Mouse (Mus musculus) CH12.LX (cell line): ENCODE results near the gene Hs3st3b1. TPM values are rescaled to one million over a fixed set of nuclear protein-coding genes. Genes with fewer than 3 reads are reported as not detected.
A peak's percentile ranks its signal among the peaks of the same experiment; 100 is the strongest.

Experiments used
- DNase-seq: peaks from one replicate; pipeline ENCODE4 v3.0.0-alpha.2; 2013; ENCODE audit errors: extremely low read depth
- H3K27ac ChIP-seq: 2 replicates; pipeline ENCODE4 v1.5.1; 2012; ENCODE audit warnings: low read depth, mild to moderate bottlenecking, control low read depth, moderate library complexity; ENCODE audit not compliant: insufficient read depth
- H3K27me3 ChIP-seq: replicated peaks from 2 replicates; pipeline ENCODE3; 2012; ENCODE audit warnings: inconsistent platforms
- H3K36me3 ChIP-seq, 2 experiments: replicated peaks in 1 of 2; 2 replicates each; pipeline versions ENCODE3 to v1.6.1; 2012; ENCODE audit warnings: inconsistent platforms in 1 of 2, low read length in 1 of 2, mild to moderate bottlenecking in 1 of 2, mixed read lengths in 1 of 2, moderate library complexity in 1 of 2; ENCODE audit not compliant: control insufficient read depth in 1 of 2, insufficient read depth in 1 of 2
- H3K4me1 ChIP-seq, 2 experiments: 2 replicates each; pipeline ENCODE4 v1.6.1; 2012; ENCODE audit warnings: inconsistent platforms in 1 of 2, moderate library complexity in 1 of 2; ENCODE audit not compliant: insufficient read depth in 2 of 2, control insufficient read depth in 1 of 2
- H3K4me2 ChIP-seq: 2 replicates; pipeline ENCODE4 v1.6.1; 2012; ENCODE audit warnings: low read depth, mild to moderate bottlenecking, control low read depth; ENCODE audit not compliant: poor library complexity, insufficient read depth, severe bottlenecking
- H3K4me3 ChIP-seq, 3 experiments: fragments of 150-350 bp in 1 of 3; sonication (generic) in 1 of 3; replicated peaks in 1 of 3; 2 replicates each; pipeline versions ENCODE3 to v1.5.1; 2011 to 2012; ENCODE audit warnings: low read depth in 2 of 3, low read length in 2 of 3, mild to moderate bottlenecking in 2 of 3, moderate library complexity in 2 of 3, control low read depth in 1 of 3, improper control_type of control experiment in 1 of 3, inconsistent platforms in 1 of 3, mixed read lengths in 1 of 3; ENCODE audit not compliant: poor library complexity in 1 of 3
- H3K79me2 ChIP-seq: replicated peaks from 2 replicates; pipeline ENCODE4 v1.6.1; 2012; ENCODE audit warnings: mild to moderate bottlenecking, moderate library complexity; ENCODE audit not compliant: control insufficient read depth, poor library complexity, insufficient read depth, severe bottlenecking; ENCODE audit errors: extremely low read depth
- H3K9ac ChIP-seq: 2 replicates; pipeline ENCODE4 v1.6.1; 2012; ENCODE audit warnings: low read depth, mild to moderate bottlenecking, control low read depth, moderate library complexity; ENCODE audit not compliant: insufficient read depth
- H3K9me3 ChIP-seq: replicated peaks from 2 replicates; pipeline ENCODE3; 2012; ENCODE audit warnings: low read length, inconsistent platforms, mixed read lengths
- BHLHE40 ChIP-seq: IDR thresholded peaks from 2 replicates; pipeline ENCODE4 v1.6.1; 2011; ENCODE audit warnings: mild to moderate bottlenecking, low read depth, low read length, improper control_type of control experiment
- CHD2 ChIP-seq: IDR thresholded peaks from 2 replicates; pipeline ENCODE4 v1.6.1; 2011; ENCODE audit warnings: low read length, improper control_type of control experiment
- ELF1 ChIP-seq: IDR thresholded peaks from 2 replicates; pipeline ENCODE4 v1.6.1; 2014; ENCODE audit warnings: low read depth, mild to moderate bottlenecking, inconsistent platforms, low read length, improper control_type of control experiment
- ETS1 ChIP-seq: conservative IDR thresholded peaks from 2 replicates; pipeline ENCODE4 v1.6.1; 2012; ENCODE audit warnings: low read depth, mild to moderate bottlenecking, inconsistent platforms, low read length, improper control_type of control experiment, moderate library complexity
- GABPA ChIP-seq: IDR thresholded peaks from 2 replicates; pipeline ENCODE4 v1.6.1; 2012; ENCODE audit warnings: low read depth, low read length, improper control_type of control experiment, inconsistent platforms; ENCODE audit not compliant: insufficient replicate concordance
- JUN ChIP-seq: IDR thresholded peaks from 2 replicates; pipeline ENCODE4 v1.6.1; 2011; ENCODE audit warnings: low read depth, mild to moderate bottlenecking, low read length, improper control_type of control experiment, moderate library complexity; ENCODE audit not compliant: insufficient read depth
- KAT2A ChIP-seq: IDR thresholded peaks from 2 replicates; pipeline ENCODE4 v1.6.1; 2012; ENCODE audit warnings: low read length, improper control_type of control experiment, inconsistent platforms; ENCODE audit not compliant: insufficient replicate concordance
- MAFK ChIP-seq: IDR thresholded peaks from 2 replicates; pipeline ENCODE4 v1.6.1; 2011; ENCODE audit warnings: low read length, improper control_type of control experiment; ENCODE audit not compliant: insufficient replicate concordance
- MAX ChIP-seq: IDR thresholded peaks from 2 replicates; pipeline ENCODE4 v1.6.1; 2011; ENCODE audit warnings: low read length, improper control_type of control experiment
- MXI1 ChIP-seq: IDR thresholded peaks from 2 replicates; pipeline ENCODE4 v1.6.1; 2011; ENCODE audit warnings: mild to moderate bottlenecking, low read depth, low read length, improper control_type of control experiment
- MYC ChIP-seq: IDR thresholded peaks from 2 replicates; pipeline ENCODE4 v1.6.1; 2011; ENCODE audit warnings: low read depth, mild to moderate bottlenecking, improper control_type of control experiment, low read length
- NELFE ChIP-seq: IDR thresholded peaks from 2 replicates; pipeline ENCODE4 v1.6.1; 2011; ENCODE audit warnings: low read depth, low read length, improper control_type of control experiment
- PAX5 ChIP-seq: IDR thresholded peaks from 2 replicates; pipeline ENCODE4 v1.6.1; 2012; ENCODE audit warnings: low read length, inconsistent platforms, mixed read lengths
- POLR2A ChIP-seq: IDR thresholded peaks from 2 replicates; pipeline ENCODE4 v1.6.1; 2011; ENCODE audit warnings: low read depth, mild to moderate bottlenecking, improper control_type of control experiment, low read length
- POLR2AphosphoS2 ChIP-seq: IDR thresholded peaks from 2 replicates; pipeline ENCODE4 v1.6.1; 2011; ENCODE audit warnings: low read depth, low read length, improper control_type of control experiment
- SIN3A ChIP-seq: IDR thresholded peaks from 2 replicates; pipeline ENCODE4 v1.6.1; 2012; ENCODE audit warnings: low read length, improper control_type of control experiment, inconsistent platforms
- SMC3 ChIP-seq: IDR thresholded peaks from 2 replicates; pipeline ENCODE4 v1.6.1; 2011; ENCODE audit warnings: low read depth, low read length, improper control_type of control experiment
- TCF12 ChIP-seq: IDR thresholded peaks from 2 replicates; pipeline ENCODE4 v1.6.1; 2014; ENCODE audit warnings: low read depth, mild to moderate bottlenecking, inconsistent platforms, low read length, improper control_type of control experiment
- UBTF ChIP-seq: IDR thresholded peaks from 2 replicates; pipeline ENCODE4 v1.6.1; 2012; ENCODE audit warnings: low read depth, mild to moderate bottlenecking, inconsistent platforms, low read length, improper control_type of control experiment, moderate library complexity
- USF1 ChIP-seq: IDR thresholded peaks from 2 replicates; pipeline ENCODE4 v1.6.1; 2014; ENCODE audit warnings: low read depth, mild to moderate bottlenecking, inconsistent platforms, low read length, improper control_type of control experiment
- USF2 ChIP-seq: conservative IDR thresholded peaks from 2 replicates; pipeline ENCODE4 v1.6.1; 2011; ENCODE audit warnings: low read depth, low read length, improper control_type of control experiment
- ZMIZ1 ChIP-seq: IDR thresholded peaks from 2 replicates; pipeline ENCODE4 v1.6.1; 2012; ENCODE audit warnings: low read depth, mild to moderate bottlenecking, inconsistent platforms, low read length, improper control_type of control experiment
- ZNF384 ChIP-seq: IDR thresholded peaks from 2 replicates; pipeline ENCODE4 v1.6.1; 2012; ENCODE audit warnings: low read depth, low read length, improper control_type of control experiment, inconsistent platforms
- dilution Hi-C: fragments of 300-500 bp; cut with MboI; formaldehyde crosslinking; loops from 2 replicates; pipeline ENCODE4 v1.14.3; 2020; ENCODE audit warnings: low sequenced_read_pairs; ENCODE audit not compliant: extremely low pct_unique_long_range_greater_than_20kb, extremely low pct_ligation_motif_present
- in situ Hi-C: fragments of 300-500 bp; cut with MboI; formaldehyde crosslinking; loops from 3 replicates; pipeline ENCODE4 v1.14.3; 2019; ENCODE audit warnings: low sequenced_read_pairs, low pct_ligation_motif_present, low pct_unique_long_range_greater_than_20kb, mixed read lengths
- polyA plus RNA-seq: library from polyadenylated mRNA; unstranded; fragments of >175 nt; gene quantifications from 2 replicates; pipeline ENCODE4 v1.2.1, GENCODE M21; 2012; ENCODE audit warnings: low read depth; ENCODE audit not compliant: insufficient read length
- total RNA-seq, 2 experiments: library from RNA; depleted of rRNA; stranded (reverse); fragments of 300-350 nt in 1 of 2; fragments of >200 nt in 1 of 2; gene quantifications; 2 replicates each; pipeline ENCODE4 v1.2.3; 2012 to 2014

The Hs3st3b1 gene
- total and polyA plus RNA-seq, 3 experiments: 1.1 to 2.0 (median 2.0) TPM

DNA sequence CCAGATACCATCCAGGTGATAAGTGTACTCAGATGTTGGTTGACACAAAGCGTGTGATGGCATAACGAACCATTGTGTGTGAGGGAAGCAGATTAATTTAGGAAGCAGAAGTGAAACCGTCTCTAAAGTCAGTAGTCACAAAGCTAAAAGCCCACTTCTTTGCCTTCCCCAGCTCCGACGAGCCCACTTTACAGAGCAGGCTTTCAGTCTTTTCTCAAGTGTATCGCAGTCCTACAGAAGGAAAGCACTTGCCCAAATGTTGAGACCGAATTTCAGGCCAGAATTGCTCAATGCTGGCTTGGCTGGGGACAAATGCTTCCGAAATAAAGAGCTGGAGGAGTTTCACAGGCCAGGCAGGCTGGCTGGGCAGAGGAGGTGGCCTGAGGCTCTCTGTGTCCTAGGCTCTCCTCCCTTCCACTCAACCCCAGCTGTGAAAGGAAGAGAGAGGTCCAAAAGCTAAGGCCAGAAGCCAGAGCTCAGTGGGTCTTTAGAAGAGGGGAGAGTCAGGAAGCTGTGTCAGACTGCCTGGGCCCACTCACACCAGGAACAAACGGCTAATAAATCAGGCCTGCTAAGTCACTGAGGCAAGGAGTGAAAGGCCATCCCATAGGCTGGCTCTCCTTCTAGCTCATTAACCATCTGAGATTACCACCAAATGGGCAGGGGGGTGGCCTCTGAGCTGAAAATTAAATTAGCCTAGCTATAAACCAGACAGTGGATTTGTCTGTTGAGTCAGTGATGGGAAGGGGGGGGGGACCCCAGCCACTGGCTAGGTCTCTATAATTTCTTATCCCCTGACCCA lies 15.3 kb downstream of the Hs3st3b1 start (continued):
- 0 out of 2 replicates have a peak, but pooled peaks have one; percentile 17 for TF ChIP-seq NELFE
- TF ChIP-seq POLR2AphosphoS2: no peak
- TF ChIP-seq CHD2: 0 out of 2 replicates have a peak, but pooled peaks have one; percentile 32
- TF ChIP-seq USF1: no peak
- TF ChIP-seq USF2: no peak
- no peak for TF ChIP-seq GABPA
- TF ChIP-seq POLR2A: peak; percentile 55; the same call in 1 of the 2 replicates
- peak; percentile 64 for TF ChIP-seq BHLHE40

DNA sequence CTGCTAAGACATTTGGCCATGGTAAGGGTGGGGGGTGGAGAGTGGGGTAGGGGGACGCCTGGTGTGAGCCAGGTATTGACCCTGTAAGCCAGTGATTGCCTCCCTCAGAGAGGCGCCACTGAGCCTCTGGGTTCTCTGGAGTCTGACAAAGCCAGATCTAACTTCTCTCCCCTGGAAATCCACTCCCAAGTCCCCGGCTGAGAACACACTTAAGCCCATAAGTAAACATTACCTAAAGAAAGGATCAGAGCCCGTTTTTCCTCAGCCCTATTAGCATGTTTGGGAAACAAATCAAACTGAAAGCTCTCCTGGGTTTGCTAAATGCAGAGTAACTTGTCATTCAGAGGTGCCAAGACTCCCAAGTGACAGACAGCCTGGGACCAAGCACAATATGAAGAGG lies 17.3 kb downstream of the Hs3st3b1 start:
- no peaks in the 10 kb centered on the region for H3K79me2 ChIP-seq
- H3K4me2 ChIP-seq: no peak overlapping the region
- no peak for TF ChIP-seq CHD2
- TF ChIP-seq USF2: no peak
- no peak for TF ChIP-seq MAX
- no peak for TF ChIP-seq ELF1
- no peak for TF ChIP-seq MXI1
- TF ChIP-seq PAX5: no peak
- TF ChIP-seq BHLHE40: no peak
- no peak for TF ChIP-seq UBTF
- no peak for TF ChIP-seq MYC
- no peak for TF ChIP-seq SMC3
- TF ChIP-seq USF1: no peak
- TF ChIP-seq KAT2A: no peak
- TF ChIP-seq ETS1: no peak
- TF ChIP-seq JUN: no peak
- no peak for TF ChIP-seq ZNF384
- no peak for TF ChIP-seq NELFE
- TF ChIP-seq ZMIZ1: no peak
- no peak for TF ChIP-seq TCF12
- TF ChIP-seq MAFK: no peak
- no peak for TF ChIP-seq SIN3A
- no peak overlapping the region for H3K9ac ChIP-seq
- peaks cover 16 to 53% of the 10 kb centered on the region in 2 experiments for H3K4me1 ChIP-seq
- no peaks in the 10 kb centered on the region for H3K27me3 ChIP-seq
- dilution Hi-C loops (no loop called here), in situ Hi-C loops (no loop called here)
- no peak overlapping the region for H3K4me3 ChIP-seq
- H3K27ac ChIP-seq: no peak overlapping the region
- H3K36me3 ChIP-seq: peaks cover 0 to 2% of the 10 kb centered on the region in 2 experiments
- DNase-seq: no peak
- H3K9me3 ChIP-seq: no peaks in the 10 kb centered on the region
